In the genomic region with DNA sequence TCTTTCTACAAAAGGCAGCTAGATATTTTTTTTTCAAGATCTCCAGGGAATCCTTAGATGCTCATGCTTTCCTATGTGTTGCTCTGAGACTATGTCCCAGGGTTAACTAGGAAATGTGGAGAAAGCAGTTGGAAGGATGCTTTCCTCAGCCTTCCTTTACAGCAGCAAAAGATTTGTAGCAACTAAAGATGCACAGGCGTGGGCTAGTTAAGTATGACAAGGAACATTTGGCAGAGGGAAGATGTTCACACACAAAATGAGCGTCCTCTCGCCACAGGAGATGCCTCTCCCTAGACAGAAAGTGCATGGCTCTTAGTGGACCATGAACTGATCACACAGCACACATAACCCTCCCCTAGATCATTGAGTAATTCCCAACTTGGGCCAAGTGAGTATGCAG, we compare ENCODE assay signal across 17 mouse cellular contexts. TPM values are rescaled to one million over a fixed set of nuclear protein-coding genes. Genes with fewer than 3 reads are reported as not detected.
A peak's percentile ranks its signal among the peaks of the same experiment; 100 is the strongest.
DNase-seq lines count a peak whose midpoint lies in the region; ATAC-seq and TF ChIP-seq lines count a peak whose summit lies in the region.
"Had no signal": no experiment of that assay in that cellular context is flagged by ENCODE, and none has a peak within 500 bp of the region (broad histone marks: within the 10 kb centered on the region; RNA-seq: fewer than 3 reads in every experiment).

No protein-coding gene starts in this region.

- no peak for TF ChIP-seq CTCF in stomach, postnatal 0 days (IDR thresholded peaks at IDR 0.05; ENCODE audit: low read depth)

- 0 out of 2 replicates have a peak, but pooled peaks cover 4% of the 10 kb centered on the region for H3K4me1 ChIP-seq in hindbrain, embryonic 14.5 days (replicated peaks; ENCODE audit: control insufficient read depth, insufficient read depth, low read length)
- peaks cover 17% of the 10 kb centered on the region for H3K4me1 ChIP-seq in hindbrain, embryonic 12.5 days
- peaks cover 29% of the 10 kb centered on the region for H3K4me1 ChIP-seq in midbrain, embryonic 13.5 days (replicated peaks)
- H3K4me1 ChIP-seq in stomach, postnatal 0 days (replicated peaks; ENCODE audit: control insufficient read depth, insufficient read depth), result no peaks in the 10 kb centered on the region
- H3K4me1 ChIP-seq: stomach, embryonic 15.5 days had no signal

- no peak overlapping the region for H3K4me3 ChIP-seq in hindbrain, embryonic 14.5 days (replicated peaks; ENCODE audit: low read length)
- no peak overlapping the region for H3K4me3 ChIP-seq in hindbrain, embryonic 12.5 days
- H3K4me3 ChIP-seq in midbrain, embryonic 13.5 days (replicated peaks), result no peak overlapping the region
- no peak overlapping the region for H3K4me3 ChIP-seq in stomach, postnatal 0 days (ENCODE audit: low read depth, low read length)
- H3K4me3 ChIP-seq: limb, embryonic 15.5 days; stomach, embryonic 15.5 days had no signal

- no peak for DNase-seq in frontal cortex, postnatal 25 days (ENCODE audit: low spot score in 2 of 2)
- DNase-seq in hindbrain, embryonic 14.5 days (ENCODE audit: low spot score), result no peak
- DNase-seq in brain, adult 2 months (ENCODE audit: low read depth, low spot score), result peak; percentile 55
- DNase-seq in liver, result no peak
- no peak for DNase-seq in stomach, postnatal 0 days (ENCODE audit: low spot score)
- DNase-seq: adrenal gland, postnatal 25 days; gastrocnemius, postnatal 10 days; kidney, adult 9 months; spleen, adult 18-20 months; thymus, postnatal 14 days had no signal

- H3K9me3 ChIP-seq in hindbrain, embryonic 14.5 days (ENCODE audit: control insufficient read depth, low read length), result no peaks in the 10 kb centered on the region
- no peaks in the 10 kb centered on the region for H3K9me3 ChIP-seq in hindbrain, embryonic 12.5 days (replicated peaks)
- no peaks in the 10 kb centered on the region for H3K9me3 ChIP-seq in midbrain, embryonic 13.5 days
- no peaks in the 10 kb centered on the region for H3K9me3 ChIP-seq in stomach, postnatal 0 days (ENCODE audit: control insufficient read depth, low read length)
- H3K9me3 ChIP-seq: limb, embryonic 15.5 days; stomach, embryonic 15.5 days had no signal

- H3K27me3 ChIP-seq in hindbrain, embryonic 14.5 days (ENCODE audit: control insufficient read depth, insufficient read depth, low read length), result no peaks in the 10 kb centered on the region
- H3K27me3 ChIP-seq in hindbrain, embryonic 12.5 days, result no peaks in the 10 kb centered on the region
- H3K27me3 ChIP-seq in midbrain, embryonic 13.5 days, result no peaks in the 10 kb centered on the region
- H3K27me3 ChIP-seq in stomach, postnatal 0 days (ENCODE audit: control insufficient read depth, insufficient read depth, low read length), result no peaks in the 10 kb centered on the region
- H3K27me3 ChIP-seq: limb, embryonic 15.5 days; stomach, embryonic 15.5 days had no signal

- H3K9ac ChIP-seq in hindbrain, embryonic 14.5 days, result no peak overlapping the region
- H3K9ac ChIP-seq in hindbrain, embryonic 12.5 days, result no peak overlapping the region
- H3K9ac ChIP-seq in midbrain, embryonic 13.5 days (replicated peaks), result no peak overlapping the region
- no peak overlapping the region for H3K9ac ChIP-seq in stomach, postnatal 0 days (ENCODE audit: low read length)
- H3K9ac ChIP-seq: limb, embryonic 15.5 days; stomach, embryonic 15.5 days had no signal

- H3K36me3 ChIP-seq in hindbrain, embryonic 14.5 days (replicated peaks; ENCODE audit: control insufficient read depth, insufficient read depth), result no peaks in the 10 kb centered on the region
- H3K36me3 ChIP-seq in hindbrain, embryonic 12.5 days, result no peaks in the 10 kb centered on the region
- no peaks in the 10 kb centered on the region for H3K36me3 ChIP-seq in midbrain, embryonic 13.5 days
- no peaks in the 10 kb centered on the region for H3K36me3 ChIP-seq in stomach, postnatal 0 days (ENCODE audit: control insufficient read depth, insufficient read depth, low read length)
- H3K36me3 ChIP-seq: limb, embryonic 15.5 days; stomach, embryonic 15.5 days had no signal

- peak; percentile 92 for ATAC-seq in frontal cortex, adult (ENCODE audit: low TSS enrichment)
- no peak for ATAC-seq in hindbrain, embryonic 14.5 days (ENCODE audit: low FRiP score)
- ATAC-seq in hindbrain, embryonic 12.5 days (ENCODE audit: low FRiP score), result no peak
- ATAC-seq in midbrain, embryonic 13.5 days, result no peak
- ATAC-seq in stomach, postnatal 0 days (ENCODE audit: low FRiP score, low TSS enrichment), result no peak
- ATAC-seq: inflammation-experienced regulatory T-cells, adult 6 months had no signal

- peak overlapping the region; percentile 69 for H3K27ac ChIP-seq in hindbrain, embryonic 14.5 days
- no peak overlapping the region for H3K27ac ChIP-seq in hindbrain, embryonic 12.5 days
- peak overlapping the region; percentile 84 for H3K27ac ChIP-seq in midbrain, embryonic 13.5 days
- no peak overlapping the region for H3K27ac ChIP-seq in stomach, postnatal 0 days (replicated peaks)
- H3K27ac ChIP-seq: limb, embryonic 15.5 days; macrophage; stomach, embryonic 15.5 days had no signal

- no peak for TF ChIP-seq EP300 in stomach, postnatal 0 days (optimal IDR thresholded peaks at IDR 0.05)

- H3K4me2 ChIP-seq in hindbrain, embryonic 14.5 days (replicated peaks), result no peak overlapping the region
- H3K4me2 ChIP-seq in hindbrain, embryonic 12.5 days (replicated peaks), result no peak overlapping the region
- no peak overlapping the region for H3K4me2 ChIP-seq in midbrain, embryonic 13.5 days (replicated peaks)
- H3K4me2 ChIP-seq in stomach, postnatal 0 days (replicated peaks; ENCODE audit: low read depth), result no peak overlapping the region
- H3K4me2 ChIP-seq: limb, embryonic 15.5 days; stomach, embryonic 15.5 days had no signal

- 90% methylated on average over 3 of the region's 3 CpGs for WGBS in hindbrain, embryonic 14.5 days
- WGBS in hindbrain, embryonic 12.5 days, result 81% methylated on average over 3 of the region's 3 CpGs
- WGBS in midbrain, embryonic 13.5 days, result 89% methylated on average over 3 of the region's 3 CpGs
- 68% methylated on average over 3 of the region's 3 CpGs for WGBS in stomach, postnatal 0 days

RNA-seq across cellular contexts. Expression of a gene that starts 38.6 kb away (rescaled TPM):
- polyA plus RNA-seq in hindbrain, embryonic 14.5 days (2014; fragmentation: Nextera tagmentation; extraction: Ambion mirVana), result 0.41 and 0.50 TPM in 2 replicates
- polyA plus RNA-seq in hindbrain, embryonic 12.5 days (2016; fragmentation: Nextera tagmentation; extraction: Ambion mirVana), result 0.18 and 0.38 TPM in 2 replicates
- 1.2 and 1.6 TPM in 2 replicates for polyA plus RNA-seq in midbrain, embryonic 13.5 days (2015; fragmentation: Nextera tagmentation; extraction: Ambion mirVana)
- polyA plus RNA-seq in stomach, postnatal 0 days (2015; fragmentation: Nextera tagmentation; extraction: Ambion mirVana), result not detected in 2 replicates
- polyA plus RNA-seq: inflammation-experienced regulatory T-cells, adult 6 months; macrophage had no signal

Comparison
In these comparisons a context has a peak if more than half of its experiments do, and no peak if none do; other contexts are left out.
1. H3K27ac ChIP-seq: peak in hindbrain, embryonic 14.5 days (single experiment) and midbrain, embryonic 13.5 days (single experiment); none in hindbrain, embryonic 12.5 days (single experiment) and stomach, postnatal 0 days (single experiment).